Mouse (Mus musculus) embryonic facial prominence, embryonic 13.5 days (tissue): ENCODE results near the gene Camkk2. TPM values are rescaled to one million over a fixed set of nuclear protein-coding genes. Genes with fewer than 3 reads are reported as not detected.

Experiments used
- ATAC-seq: fragments of 200-750 bp; cut with Nextera tagmentation; 2 replicates; pipeline ENCODE4 v1.8.0; 2017; ENCODE audit warnings: low read depth; ENCODE audit not compliant: insufficient number of reproducible peaks, insufficient read depth, low FRiP score, low TSS enrichment
- H3K27ac ChIP-seq: fragments of 300-500 bp; sonication (generic); 2 replicates; pipeline ENCODE4 v1.5.1; 2015; ENCODE audit warnings: moderate library complexity, mild to moderate bottlenecking, inconsistent platforms
- H3K27me3 ChIP-seq: fragments of 300-500 bp; sonication (generic); 2 replicates; pipeline ENCODE4 v1.6.1; 2015; ENCODE audit warnings: mild to moderate bottlenecking, inconsistent platforms
- H3K36me3 ChIP-seq: fragments of 300-500 bp; sonication (generic); 2 replicates; pipeline ENCODE4 v1.6.1; 2015; ENCODE audit warnings: mild to moderate bottlenecking, inconsistent platforms
- H3K4me1 ChIP-seq: fragments of 300-500 bp; sonication (generic); 2 replicates; pipeline ENCODE4 v1.6.1; 2015; ENCODE audit warnings: inconsistent platforms
- H3K4me2 ChIP-seq: fragments of 300-500 bp; sonication (generic); 2 replicates; pipeline ENCODE4 v1.6.1; 2015; ENCODE audit warnings: moderate library complexity, mild to moderate bottlenecking, inconsistent platforms
- H3K4me3 ChIP-seq: fragments of 300-500 bp; sonication (generic); 2 replicates; pipeline ENCODE4 v1.5.1; 2015; ENCODE audit warnings: mild to moderate bottlenecking, inconsistent platforms
- H3K9ac ChIP-seq: fragments of 300-500 bp; sonication (generic); 2 replicates; pipeline ENCODE4 v1.6.1; 2015; ENCODE audit warnings: mild to moderate bottlenecking, inconsistent platforms
- H3K9me3 ChIP-seq: fragments of 300-500 bp; sonication (generic); 2 replicates; pipeline ENCODE4 v1.6.1; 2016; ENCODE audit warnings: inconsistent platforms
- WGBS: fragments of 180-500 bp; shearing (Covaris S2); methylation state at CpG from one replicate; pipeline ENCODE4 v1.1.7; 2015; ENCODE audit warnings: mixed read lengths; 5-methylcytosine and 5-hydroxymethylcytosine counted together
- microRNA-seq: library from miRNA; unstranded; fragments of <30 nt; microRNA quantifications from one replicate; pipeline ENCODE4, GENCODE M21; 2016
- polyA plus RNA-seq: library from polyadenylated mRNA; unstranded; fragments of >200 nt; fragmentation: Nextera tagmentation; extraction: Ambion mirVana; gene quantifications from 2 replicates; pipeline ENCODE4 v1.2.1, GENCODE M21; 2015

Gene Camkk2
- polyA plus RNA-seq, 1 experiment from 2014 or later: 47.3 TPM

DNA sequence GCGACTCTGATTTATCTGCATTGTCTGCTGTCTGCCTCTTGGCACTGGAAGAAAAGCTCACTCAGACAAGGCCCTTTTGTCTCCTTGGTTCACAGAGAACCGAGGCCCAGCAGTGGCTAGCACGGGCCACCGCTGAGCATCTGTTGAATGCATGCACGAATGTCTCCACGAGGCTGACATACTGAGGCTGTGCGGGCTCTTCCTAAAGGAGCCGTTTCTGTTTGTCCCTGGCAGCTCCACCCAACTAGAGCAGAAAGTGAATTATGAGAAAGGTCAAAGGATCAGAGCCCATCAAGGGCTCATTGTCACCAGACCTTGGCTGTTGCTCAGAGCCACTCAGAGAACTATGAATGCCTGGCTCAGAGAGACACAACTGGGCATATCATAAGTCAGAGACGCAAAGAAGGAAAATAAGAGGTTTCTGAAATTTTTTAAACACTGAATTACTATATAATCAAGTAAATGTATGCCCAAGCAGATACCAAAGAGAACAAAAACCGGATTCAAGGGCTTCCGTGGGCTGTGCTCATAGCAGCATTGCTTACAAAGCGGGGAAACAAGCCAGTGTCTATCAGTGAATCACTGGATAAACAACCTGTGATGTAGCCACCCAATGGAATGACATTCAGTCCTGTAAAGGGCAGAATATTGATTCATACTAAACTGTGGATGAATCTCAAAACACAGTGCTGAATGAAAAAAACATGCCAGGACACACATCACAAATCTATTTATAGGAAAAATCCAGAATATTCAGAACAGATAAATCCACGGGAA lies 85.6 kb downstream of the Camkk2 start:
- no peak overlapping the region for H3K27ac ChIP-seq
- H3K27me3 ChIP-seq: no peaks in the 10 kb centered on the region
- no peak overlapping the region for H3K4me2 ChIP-seq
- no peak overlapping the region for H3K9ac ChIP-seq
- peaks cover 4% of the 10 kb centered on the region; the same call in 1 of the 2 replicates for H3K4me1 ChIP-seq
- H3K9me3 ChIP-seq: no peaks in the 10 kb centered on the region
- no peak for ATAC-seq
- no peaks in the 10 kb centered on the region for H3K36me3 ChIP-seq
- 34% methylated on average over 13 of the region's 13 CpGs for WGBS
- no peak overlapping the region for H3K4me3 ChIP-seq

DNA sequence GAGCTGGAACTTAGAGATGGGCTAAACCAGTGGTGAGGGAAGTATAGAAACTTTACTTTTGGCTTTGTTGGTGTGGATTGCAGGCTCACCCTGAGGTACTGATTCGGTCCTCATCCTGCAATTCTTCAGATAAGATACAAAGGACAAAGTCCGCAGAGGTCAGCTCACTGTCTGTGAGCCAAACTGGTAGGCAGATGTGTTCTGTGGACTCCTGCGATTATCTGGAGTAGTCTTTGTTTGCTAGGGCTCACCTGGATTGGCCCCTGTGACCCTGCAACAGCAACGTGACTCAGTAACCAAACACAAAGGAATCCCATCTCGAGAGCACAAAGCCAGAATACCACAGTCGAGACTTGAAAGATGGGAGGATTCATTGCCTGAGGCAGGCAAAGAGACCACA lies 88.7 kb downstream of the Camkk2 start:
- no peak overlapping the region for H3K9ac ChIP-seq

DNA sequence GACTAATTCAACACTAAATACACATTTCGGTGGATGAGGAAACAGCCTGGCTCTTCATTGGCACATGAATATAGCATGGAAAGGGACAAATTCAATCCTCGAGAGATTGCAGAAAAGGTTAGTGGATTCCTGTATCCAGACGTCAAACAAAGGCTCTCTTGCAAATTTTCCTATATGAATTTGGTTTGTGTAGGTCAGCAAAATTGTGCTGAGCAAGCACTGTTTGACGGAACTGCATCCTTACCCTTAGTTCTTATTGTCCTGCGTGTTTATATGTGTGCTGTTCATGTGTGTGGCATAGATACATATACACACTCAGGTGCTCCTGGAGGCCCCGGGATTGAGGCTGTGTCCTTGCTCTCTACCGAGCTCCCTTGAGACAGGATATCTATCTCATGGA lies 90.1 kb downstream of the Camkk2 start:
- H3K27ac ChIP-seq: no peak overlapping the region
- no peak for ATAC-seq
- H3K4me3 ChIP-seq: no peak overlapping the region
- no peak overlapping the region for H3K9ac ChIP-seq
- no peaks in the 10 kb centered on the region for H3K27me3 ChIP-seq
- H3K36me3 ChIP-seq: no peaks in the 10 kb centered on the region
- 89% methylated on average over 7 of the region's 7 CpGs for WGBS
- H3K4me2 ChIP-seq: no peak overlapping the region
- H3K4me1 ChIP-seq: peaks cover 4% of the 10 kb centered on the region; the same call in 1 of the 2 replicates
- no peaks in the 10 kb centered on the region for H3K9me3 ChIP-seq

More for the DNA sequence above, 88.7 kb downstream of the Camkk2 start:
- H3K9me3 ChIP-seq: no peaks in the 10 kb centered on the region
- ATAC-seq: no peak
- no peaks in the 10 kb centered on the region for H3K36me3 ChIP-seq
- H3K4me1 ChIP-seq: peaks cover 4% of the 10 kb centered on the region; the same call in 1 of the 2 replicates
- WGBS: 39% methylated on average over 6 of the region's 6 CpGs
- no peak overlapping the region for H3K4me3 ChIP-seq
- no peak overlapping the region for H3K27ac ChIP-seq
- H3K4me2 ChIP-seq: no peak overlapping the region
- no peaks in the 10 kb centered on the region for H3K27me3 ChIP-seq

DNA sequence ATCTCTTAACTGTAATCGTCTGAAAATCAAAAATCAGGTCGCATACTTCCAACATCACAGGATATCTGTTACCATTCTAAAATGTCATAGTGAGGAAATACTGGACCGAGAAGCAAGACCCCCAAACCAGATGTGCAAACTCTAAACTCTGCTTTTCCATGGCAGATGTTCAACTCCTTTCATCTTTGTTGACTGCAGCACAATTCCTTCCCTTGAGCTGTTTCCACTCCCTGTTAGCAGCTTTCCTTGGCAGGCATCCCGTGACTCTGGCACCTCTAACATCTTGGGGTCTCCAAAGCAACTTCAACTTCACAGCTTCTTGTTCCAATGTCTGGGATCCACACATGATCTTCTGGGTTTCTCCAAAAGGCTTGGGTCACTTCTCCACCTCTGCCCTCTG lies 91.8 kb downstream of the Camkk2 start:
- no peaks in the 10 kb centered on the region for H3K9me3 ChIP-seq
- H3K4me1 ChIP-seq: no peaks in the 10 kb centered on the region
- no peak overlapping the region for H3K4me2 ChIP-seq
- no peaks in the 10 kb centered on the region for H3K36me3 ChIP-seq
- H3K4me3 ChIP-seq: no peak overlapping the region
- H3K9ac ChIP-seq: no peak overlapping the region
- no peak overlapping the region for H3K27ac ChIP-seq
- 60% methylated on average over 4 of the region's 4 CpGs for WGBS
- H3K27me3 ChIP-seq: no peaks in the 10 kb centered on the region
- ATAC-seq: no peak

DNA sequence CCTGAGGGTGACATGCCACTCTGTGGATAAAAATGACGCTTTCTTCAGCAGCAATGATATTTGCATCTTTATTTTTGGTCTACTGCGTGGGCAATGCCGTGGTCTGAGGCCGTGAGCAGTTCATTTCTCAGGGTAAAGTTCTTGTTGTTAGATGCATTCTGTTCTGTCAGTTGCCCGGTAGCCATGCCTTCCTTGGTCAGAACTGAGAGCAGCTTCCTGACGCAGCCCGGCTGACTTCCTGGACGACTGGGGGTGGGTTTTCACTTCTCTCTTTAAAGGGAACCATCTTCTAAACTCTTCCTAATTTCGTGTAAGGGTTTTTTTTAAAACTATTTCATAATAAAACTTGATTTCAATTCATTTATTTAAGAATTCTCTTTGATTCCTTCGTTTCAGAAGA lies 95.3 kb downstream of the Camkk2 start:
- Histone ChIP-seq H3K4me2 (no peak overlapping the region), H3K9me3 (no peaks in the 10 kb centered on the region; the same call in 1 of the 2 replicates), H3K4me3 (no peak overlapping the region), H3K27ac (no peak overlapping the region; the same call in 1 of the 2 replicates), H3K4me1 (no peaks in the 10 kb centered on the region), H3K9ac (no peak overlapping the region), H3K27me3 (no peaks in the 10 kb centered on the region), H3K36me3 (no peaks in the 10 kb centered on the region)
- no peak for ATAC-seq
- 74% methylated on average over 10 of the region's 10 CpGs for WGBS

DNA sequence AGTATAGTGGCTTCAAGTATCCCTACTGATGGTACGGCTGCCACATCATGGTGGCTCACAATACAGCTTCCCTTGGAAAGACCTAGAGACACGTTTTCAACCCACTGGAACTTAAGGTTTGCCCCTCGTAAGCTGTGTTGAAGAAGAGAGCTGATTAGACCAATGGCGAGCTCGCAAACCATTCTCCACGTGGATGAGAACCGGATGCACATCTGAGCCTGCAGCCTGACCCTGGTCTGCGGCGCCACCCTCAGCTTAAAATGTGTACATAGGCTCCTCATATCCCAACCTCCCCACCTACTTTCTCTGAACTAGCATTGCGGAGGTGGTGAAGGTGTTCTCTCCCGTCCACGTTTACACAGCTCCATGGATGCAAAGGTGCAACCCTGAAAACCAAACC lies 97.9 kb downstream of the Camkk2 start:
- H3K36me3 ChIP-seq: no peaks in the 10 kb centered on the region
- ATAC-seq: no peak
- H3K4me3 ChIP-seq: no peak overlapping the region
- H3K27ac ChIP-seq: no peak overlapping the region
- no peak overlapping the region for H3K9ac ChIP-seq
- no peaks in the 10 kb centered on the region for H3K27me3 ChIP-seq
- H3K9me3 ChIP-seq: no peaks in the 10 kb centered on the region; the same call in 1 of the 2 replicates
- H3K4me1 ChIP-seq: no peaks in the 10 kb centered on the region
- no peak overlapping the region for H3K4me2 ChIP-seq
- 83% methylated on average over 12 of the region's 12 CpGs for WGBS

Small RNA genes within 50 kb of the gene (microRNA-seq; reads per million reads assigned to microRNA genes)
- not detected for gene Mir8115

Other genes with a start within 250 kb of the Camkk2 start
- gene Ift81, start 164.9 kb downstream of the Camkk2 start, polyA plus RNA-seq: 48.2 and 49.9 TPM in 2 replicates
- gene P2rx7, start 135.5 kb downstream of the Camkk2 start, polyA plus RNA-seq: 1.8 and 2.0 TPM in 2 replicates
- 13.2 and 16.9 TPM in 2 replicates for gene P2rx4, start 71.9 kb downstream of the Camkk2 start, polyA plus RNA-seq
- 437 and 454 TPM in 2 replicates for gene Anapc5, start 41.9 kb upstream of the Camkk2 start, polyA plus RNA-seq
- gene Rnf34, start 70.6 kb upstream of the Camkk2 start, polyA plus RNA-seq: 38.9 and 43.0 TPM in 2 replicates
- 61.6 and 61.9 TPM in 2 replicates for gene Kdm2b, start 210.4 kb upstream of the Camkk2 start, polyA plus RNA-seq
- 10.4 and 12.5 TPM in 2 replicates for gene Orai1, start 235.7 kb upstream of the Camkk2 start, polyA plus RNA-seq